Mouse (Mus musculus) kidney, adult 8-10 months (tissue): ENCODE data around the gene Nol10.

ENCODE experiments used
- DNase-seq, 2 experiments: peaks; one replicate each; pipeline ENCODE4 v3.0.0; 2022

Nol10 gene

GRCm38 (mm10) chr12:17348048-17349036 lies at the start of gene Nol10:
TSS of gene Nol10 (plus strand) at chr12:17348458.
- peak; percentile 82 to 86 for DNase-seq

DNA sequence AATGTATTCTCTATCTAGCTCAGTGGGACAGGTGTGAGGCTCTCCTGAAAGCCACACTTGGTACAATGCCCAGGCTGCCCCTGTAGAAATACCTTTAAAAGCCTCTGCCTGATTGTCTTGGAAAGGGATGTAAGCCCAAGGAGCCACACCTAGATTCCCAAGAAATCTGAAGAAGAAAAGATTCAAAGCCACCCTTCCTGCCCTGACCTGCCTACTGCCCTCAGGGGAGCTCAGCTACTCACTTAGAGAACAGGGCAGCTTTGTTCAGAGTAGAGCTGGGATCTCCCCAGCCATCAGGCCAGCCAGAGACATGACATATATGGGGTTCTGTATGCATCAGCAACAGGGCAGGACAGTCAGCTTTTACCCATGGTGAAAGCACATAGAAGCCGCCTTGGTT lies 48.4 kb upstream of the Nol10 start:
- DNase-seq: no peak

DNA sequence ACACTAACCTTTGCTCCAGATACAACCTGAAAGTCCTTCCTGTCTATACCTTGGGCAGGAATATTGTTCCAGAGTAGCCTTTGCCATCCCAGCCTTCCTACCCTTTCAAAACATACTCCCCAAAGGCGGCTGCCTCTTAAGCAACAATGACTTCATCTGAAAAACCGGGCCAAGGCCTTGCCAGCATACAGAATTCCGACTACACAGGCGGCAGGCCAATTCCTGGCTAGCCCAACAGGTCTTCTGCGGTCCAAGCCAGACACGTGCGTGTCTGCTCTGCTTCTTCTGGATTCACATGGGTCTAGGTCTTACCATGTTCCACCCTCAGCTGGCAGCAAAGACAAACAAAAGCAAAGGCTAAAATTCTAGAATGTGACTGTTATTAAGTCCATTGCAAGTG lies 42.8 kb upstream of the Nol10 start:
- DNase-seq: no peak

- DNase-seq: no peak
Measured at GRCm38 (mm10) chr12:17308246-17308645, 40.0 kb upstream of the Nol10 start.

DNA sequence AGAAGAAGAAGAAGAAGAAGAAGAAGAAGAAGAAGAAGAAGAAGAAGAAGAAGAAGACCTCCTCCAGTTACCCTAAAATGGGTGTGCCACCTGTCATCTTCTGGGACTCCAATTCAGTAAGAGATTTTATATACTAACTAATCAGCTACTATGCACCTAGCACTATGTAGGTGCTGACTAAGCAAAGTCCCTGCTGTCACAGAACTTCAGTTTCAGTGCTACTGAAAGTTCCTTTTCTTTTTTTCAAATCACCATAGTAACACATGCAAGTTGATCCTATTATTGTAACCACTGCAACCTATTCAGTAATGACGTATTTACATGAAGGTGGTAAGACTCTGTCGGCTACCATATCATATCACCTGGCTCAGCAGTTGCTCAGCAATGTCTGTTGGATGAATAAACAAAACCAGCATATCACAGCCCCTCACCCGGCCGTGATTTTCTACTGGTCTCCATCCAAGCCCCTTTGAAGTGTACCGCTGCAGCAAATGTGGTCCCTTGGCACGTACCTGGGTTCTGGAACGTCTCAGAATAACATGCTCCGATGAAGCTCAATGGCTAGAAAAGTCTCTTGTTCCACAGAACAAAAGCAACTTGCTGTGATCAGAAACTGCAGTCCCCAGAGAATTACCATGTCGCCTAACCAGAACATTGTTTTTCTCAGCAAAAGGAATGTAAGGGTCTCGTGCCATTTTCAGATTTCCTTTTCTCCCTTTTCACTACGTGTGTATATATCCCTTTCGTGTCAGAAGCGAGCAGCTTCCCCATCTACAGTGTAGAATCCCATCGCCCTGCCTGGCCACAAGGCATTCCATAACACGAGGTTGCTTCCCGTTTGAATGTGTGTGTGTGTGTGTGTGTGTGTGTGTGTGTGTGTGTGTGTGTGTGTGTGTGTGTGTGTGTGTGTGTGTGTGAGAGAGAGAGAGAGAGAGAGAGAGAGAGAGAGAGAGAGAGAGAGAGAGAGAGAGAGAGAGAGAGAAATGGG lies 37.1 kb upstream of the Nol10 start:
- no peak for DNase-seq

GRCm38 (mm10) chr12:17316096-17316495 lies 32.2 kb upstream of the Nol10 start:
- no peak for DNase-seq

DNA sequence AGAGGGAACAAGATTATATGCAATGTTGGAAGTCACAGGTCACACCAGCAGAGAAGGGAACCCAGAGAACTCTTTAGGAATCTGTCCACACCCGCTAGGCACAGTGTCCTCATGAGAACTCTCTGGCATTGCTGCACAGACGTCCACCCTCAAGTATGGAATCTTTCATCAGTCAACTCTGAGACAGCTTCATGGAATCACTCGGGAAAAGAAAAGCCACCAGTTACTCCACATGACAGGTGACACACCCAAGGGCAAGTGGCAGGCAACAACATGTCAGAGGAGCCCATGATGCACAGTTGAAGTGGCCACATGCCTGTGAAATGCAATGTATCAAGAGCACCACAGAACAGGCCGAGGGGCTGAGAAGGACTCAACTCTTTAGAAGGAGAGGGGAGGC lies 30.3 kb upstream of the Nol10 start:
- no peak for DNase-seq

- no peak for DNase-seq
Measured at GRCm38 (mm10) chr12:17318453-17318852, 29.8 kb upstream of the Nol10 start.

DNA sequence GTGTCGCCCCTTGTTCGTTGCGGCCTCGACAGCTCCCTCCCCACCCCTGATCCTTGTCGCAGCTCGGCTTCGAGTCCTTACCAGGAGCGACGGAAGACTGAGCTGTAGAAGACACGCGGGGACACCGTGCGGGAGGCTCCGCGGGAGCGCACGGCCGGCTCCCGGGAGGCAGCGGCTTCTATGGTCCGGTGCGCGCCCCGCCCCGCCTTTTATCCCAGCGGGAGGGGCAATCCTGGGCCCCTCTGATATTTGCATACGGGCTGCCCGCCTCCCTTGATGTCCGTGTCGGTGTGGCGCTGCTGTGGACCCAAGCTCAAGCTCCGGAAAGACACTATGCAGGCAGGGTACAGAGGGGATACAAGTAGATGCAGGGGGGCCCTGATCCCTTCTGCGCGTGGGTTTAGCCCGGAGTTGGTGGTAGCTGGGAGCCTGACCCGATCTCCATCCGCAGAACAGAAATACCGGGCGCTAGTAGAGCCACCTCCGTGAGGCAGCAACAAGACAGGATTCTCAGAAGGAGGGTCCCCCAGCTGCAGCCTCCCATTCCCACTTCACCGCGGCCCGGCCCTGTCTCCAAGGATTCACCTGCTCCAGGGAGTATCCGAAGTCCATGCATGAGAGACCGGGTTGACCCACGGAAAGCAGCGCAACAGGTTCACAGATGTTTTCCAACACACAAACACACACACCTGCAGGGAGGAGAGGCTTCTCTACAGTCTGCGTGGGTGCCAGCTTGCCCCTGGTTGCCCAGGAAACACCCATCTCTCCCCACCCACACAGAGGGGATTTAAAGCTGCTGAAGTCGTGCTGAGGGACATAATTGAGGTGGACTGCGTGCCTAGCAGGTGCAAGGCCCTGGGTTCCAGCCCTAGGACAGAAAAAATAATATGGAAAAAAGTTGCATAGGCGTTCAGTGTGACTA lies 23.4 kb upstream of the Nol10 start:
- peak; percentile 47 to 53 for DNase-seq

GRCm38 (mm10) chr12:17329259-17329658 lies 19.0 kb upstream of the Nol10 start, which contains the start of gene Atp6v1c2:
TSS of gene Atp6v1c2 (minus strand) at chr12:17329359.
- no peak for DNase-seq

DNA sequence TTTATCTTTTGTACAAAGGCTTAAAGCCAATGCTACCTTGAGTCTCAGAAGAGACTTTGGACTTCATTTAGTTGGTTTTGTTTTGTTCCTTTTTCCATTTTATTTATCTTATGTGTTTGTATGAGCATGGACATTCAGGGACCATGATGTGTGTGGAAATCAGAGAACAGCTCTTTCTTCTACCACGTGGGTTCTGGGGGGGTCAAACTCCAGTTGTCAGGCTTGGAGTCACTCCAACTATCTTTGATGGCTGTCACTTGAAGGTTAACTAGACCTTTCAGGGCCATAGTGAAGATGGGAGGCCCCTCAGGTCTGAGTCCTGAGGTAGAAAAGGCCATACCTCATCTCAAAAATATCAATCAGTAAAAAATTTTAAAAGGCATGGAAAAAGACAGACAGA lies 14.8 kb upstream of the Nol10 start:
- peak in 1 of 2 experiments; percentile 43 for DNase-seq

DNA sequence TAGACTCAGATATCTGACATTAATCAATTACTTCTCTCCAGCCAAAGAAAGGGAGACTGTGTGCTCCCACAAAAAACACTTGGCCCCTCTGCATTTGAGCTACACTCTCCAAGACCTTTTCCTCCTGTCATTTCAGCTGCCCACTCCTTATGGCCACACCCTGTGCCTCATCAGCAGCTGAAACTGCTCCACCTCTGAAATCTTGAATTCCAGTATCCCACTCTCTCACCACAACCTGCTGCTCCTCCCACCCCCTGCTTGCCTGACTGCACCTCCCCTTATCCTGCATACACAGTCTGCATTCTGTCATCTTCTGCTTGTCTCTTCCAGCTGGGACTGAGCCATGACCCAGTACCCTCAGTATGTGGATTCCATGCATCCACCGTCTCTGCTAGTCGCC lies 9.9 kb upstream of the Nol10 start:
- DNase-seq: no peak

DNA sequence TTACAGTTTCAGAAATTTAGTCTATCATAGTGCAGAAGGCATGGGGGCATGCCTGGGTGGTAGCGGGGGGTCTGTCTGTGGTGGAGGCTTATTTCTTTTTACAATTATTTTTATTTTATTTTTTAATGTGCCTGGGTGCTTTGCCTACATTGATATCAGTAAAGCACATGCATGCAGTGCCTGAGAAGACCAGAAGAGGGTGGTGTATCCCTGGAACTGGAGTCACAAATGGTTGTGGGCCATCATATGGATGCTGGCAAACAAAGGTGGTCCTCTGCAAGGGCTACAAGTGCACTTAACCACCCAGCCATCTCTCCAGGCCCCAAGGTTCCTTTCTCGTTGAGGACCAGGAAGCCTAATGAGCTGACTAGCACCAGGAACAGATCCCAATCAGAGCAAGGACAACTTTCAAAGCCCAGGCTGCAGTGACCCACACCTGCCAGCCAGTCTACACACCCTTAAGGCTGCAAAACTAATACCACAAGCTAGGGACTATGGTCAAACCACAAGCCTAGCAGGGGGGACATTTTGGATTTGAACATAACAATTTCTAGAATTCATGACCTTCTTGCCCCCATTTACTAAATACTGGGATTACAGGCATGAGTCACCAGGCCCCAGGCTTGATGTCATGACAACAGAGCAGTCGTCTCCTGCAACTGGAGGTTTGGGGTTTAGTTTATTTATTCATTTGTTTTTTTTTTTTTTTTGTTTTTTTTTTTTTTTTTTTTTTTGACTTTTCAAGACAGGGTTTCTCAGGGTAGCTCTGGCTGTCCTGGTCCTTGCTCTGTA lies 8.9 kb upstream of the Nol10 start:
- no peak for DNase-seq

DNA sequence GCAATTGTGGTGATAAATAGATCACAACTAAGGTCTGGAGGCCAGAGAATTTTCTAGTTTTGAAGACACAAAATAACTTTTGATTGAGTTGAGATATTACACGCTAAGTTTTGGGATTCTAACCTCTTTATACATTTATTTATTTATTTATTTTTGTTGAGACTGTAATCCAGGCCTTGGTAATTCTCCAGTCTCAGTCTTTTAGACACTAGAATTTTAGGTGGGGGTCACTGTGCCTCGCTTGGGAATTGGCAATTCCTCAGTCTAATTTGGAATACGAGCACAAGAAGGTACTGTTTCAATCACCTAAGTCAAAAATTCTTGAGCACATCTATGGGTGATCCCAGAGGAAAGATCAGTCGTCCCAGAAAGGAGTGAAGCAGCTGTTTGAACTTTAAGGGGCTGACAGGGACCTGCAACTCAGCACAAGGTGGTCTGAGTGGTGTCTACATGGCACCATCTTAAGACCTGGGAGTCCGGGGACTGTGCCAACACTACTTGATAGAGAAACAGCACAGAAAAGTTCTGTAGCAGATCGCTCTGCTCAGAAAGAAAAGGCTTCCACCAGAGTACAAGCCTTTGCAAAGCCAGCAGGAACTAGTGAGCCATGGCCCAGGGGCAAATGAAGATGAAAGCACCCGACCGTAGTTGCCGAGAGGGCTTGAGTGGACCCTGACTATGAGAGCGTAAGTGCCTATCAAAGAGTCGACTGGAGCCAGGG lies 771 bp upstream of the Nol10 start:
- DNase-seq: no peak

GRCm38 (mm10) chr12:17350106-17350505 lies 1.8 kb downstream of the Nol10 start:
- DNase-seq: no peak

DNA sequence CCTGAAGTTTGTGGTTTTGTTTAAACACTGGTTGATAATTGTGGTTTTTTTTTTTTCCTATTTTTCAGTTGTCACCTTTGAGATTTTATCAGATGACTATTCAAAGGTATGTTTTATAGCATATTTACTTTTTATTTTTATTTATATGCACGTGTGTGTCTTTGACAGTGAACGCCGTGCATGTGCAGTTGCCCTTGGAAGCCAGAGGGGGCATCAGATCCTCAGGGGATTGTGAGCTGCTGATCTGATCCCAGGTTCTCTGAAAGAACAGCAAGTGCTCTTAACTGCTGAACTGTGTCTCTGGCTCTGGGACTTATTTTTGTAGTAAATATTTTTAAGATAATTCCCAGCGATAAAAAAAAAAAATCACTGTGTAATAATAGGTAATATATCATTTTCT lies 8.6 kb downstream of the Nol10 start:
- no peak for DNase-seq

- no peak for DNase-seq
Measured at GRCm38 (mm10) chr12:17357795-17358194, 9.5 kb downstream of the Nol10 start.

- peak; percentile 62 to 88 for DNase-seq
Measured at GRCm38 (mm10) chr12:17358981-17359380, 10.7 kb downstream of the Nol10 start.

DNA sequence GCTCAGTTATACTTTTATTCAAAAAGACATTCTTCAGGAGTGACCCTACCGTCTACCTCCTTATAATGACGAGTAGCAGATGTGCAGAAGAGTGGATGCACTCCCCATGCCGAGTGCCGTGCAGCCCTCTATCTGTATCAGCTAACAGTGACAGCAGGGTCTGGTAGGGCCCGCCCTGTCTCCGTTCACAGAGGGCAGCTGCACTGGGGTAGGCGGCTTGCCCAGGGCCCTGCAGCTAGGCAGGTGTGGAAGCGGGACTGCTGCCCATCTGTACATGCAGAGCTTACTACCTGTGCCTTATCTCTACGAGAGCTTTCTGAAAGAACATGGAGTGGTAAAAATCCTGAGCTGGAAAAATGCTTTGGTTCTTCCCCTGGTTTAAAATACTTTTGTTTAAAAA lies 11.8 kb downstream of the Nol10 start:
- DNase-seq: peak in 1 of 2 experiments; percentile 12

DNA sequence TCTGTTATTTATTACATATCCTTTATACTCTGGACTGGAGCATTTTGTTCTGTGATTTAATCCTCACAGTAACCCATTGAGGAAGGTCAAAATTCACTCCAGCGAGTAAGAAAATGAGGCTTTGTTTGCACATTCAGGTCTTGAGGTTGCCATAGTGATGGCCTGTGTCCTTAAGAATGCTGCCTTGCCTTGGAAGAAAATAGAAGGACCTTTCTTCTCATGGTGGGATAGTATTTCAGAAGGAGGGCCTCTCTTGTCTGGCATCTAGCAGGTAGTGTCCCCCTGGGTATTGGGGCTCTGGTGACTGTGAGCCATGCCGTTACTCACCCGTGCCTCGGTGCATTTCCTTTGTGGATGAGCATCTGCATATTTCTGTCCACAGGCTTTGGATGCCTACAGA lies 12.4 kb downstream of the Nol10 start:
- peak; percentile 22 to 48 for DNase-seq

- DNase-seq: peak; percentile 69 to 74
Measured at GRCm38 (mm10) chr12:17362316-17362715, 14.1 kb downstream of the Nol10 start.
